Mouse (Mus musculus) C2C12 (cell line): ENCODE data around the gene Odf3l1.

Source experiments
- CTCF ChIP-seq: IDR thresholded peaks from one replicate; pipeline ENCODE4 v1.5.1; 2011; ENCODE audit not compliant: control insufficient read depth, insufficient read depth, insufficient read length
- MYOD1 ChIP-seq: IDR thresholded peaks from one replicate; pipeline ENCODE4 v1.6.1; 2011; ENCODE audit warnings: low read depth; ENCODE audit not compliant: control insufficient read depth, insufficient read length

DNA sequence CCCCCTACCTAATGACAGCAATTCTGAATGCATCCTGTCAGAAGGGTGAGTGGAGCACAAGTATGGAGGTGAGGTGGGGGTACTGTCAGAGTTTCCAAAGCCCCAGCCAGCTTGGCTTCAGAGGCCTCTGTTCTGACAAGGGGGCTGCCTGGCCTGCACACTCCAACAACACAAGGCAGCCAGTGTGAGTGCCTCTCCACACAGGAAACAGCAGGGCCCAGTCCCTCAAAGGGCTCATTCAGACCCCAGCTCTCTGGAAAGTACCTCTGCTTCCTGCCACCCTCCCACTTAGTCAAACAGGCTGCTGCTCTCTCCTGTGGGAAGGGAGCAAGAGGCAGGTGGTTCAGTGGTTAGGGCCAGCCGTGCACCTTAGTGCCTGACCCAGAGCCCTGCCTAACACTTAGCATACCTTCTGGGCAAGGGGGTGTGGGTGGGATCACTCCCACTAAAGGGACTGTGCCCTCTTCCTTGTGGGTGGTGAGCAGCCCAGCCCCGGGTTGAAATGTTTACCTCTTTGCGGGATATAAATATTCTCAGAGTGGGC lies 17.1 kb upstream of the Odf3l1 start:
- no peak for TF ChIP-seq CTCF
- no peak for TF ChIP-seq MYOD1
